Mouse (Mus musculus): ENCODE data around the gene Il6ra. TPM values are rescaled to one million over a fixed set of nuclear protein-coding genes. Genes with fewer than 3 reads are reported as not detected.

The Il6ra gene
- polyA plus RNA-seq, 1 experiment from 2014 or later, result 0.37 TPM

DNA sequence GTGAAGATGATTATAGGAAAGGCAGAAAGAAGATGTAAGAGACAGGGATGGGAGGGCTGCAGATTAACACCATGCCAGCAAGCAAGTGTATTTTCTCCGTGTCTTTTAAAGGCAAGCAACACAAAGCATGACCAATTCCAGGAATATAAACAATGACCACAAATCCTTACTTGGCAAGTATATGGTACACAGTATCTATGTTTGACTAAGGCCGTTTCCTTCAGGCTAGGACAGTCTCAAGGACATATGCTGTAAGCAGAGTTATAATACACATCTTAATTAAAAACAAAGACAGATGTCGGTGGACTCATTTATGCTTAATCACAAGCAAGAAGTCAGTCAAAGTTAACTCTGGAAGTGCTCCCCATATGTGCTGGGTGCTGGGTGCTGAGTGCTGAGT lies 94.4 kb downstream of the Il6ra start:
- 76% methylated on average over 3 of the region's 3 CpGs for WGBS

DNA sequence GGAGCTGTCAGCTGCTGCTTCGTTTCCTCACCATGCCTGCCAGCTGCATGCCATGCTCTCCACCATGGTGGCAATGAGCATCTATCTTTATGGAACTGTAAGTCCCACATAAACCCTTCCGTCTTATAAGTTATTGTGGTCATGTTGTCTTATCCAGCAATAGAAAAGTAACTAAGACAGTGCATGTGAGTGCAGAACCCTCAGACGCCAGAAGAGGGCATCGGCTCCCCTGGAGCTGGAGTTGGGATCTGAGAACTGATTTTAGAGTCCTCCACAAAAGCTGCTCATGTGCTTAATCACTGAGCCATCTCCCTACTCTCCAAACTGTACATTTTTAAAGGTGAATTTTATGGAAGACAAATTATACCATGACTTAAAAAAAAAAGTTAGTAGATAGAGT lies 95.9 kb downstream of the Il6ra start:
- 66% methylated on average over 4 of the region's 4 CpGs for WGBS
- Histone ChIP-seq H3K27me3 (replicated peaks; ENCODE audit: control insufficient read depth, insufficient read depth, low read length) (no peaks in the 10 kb centered on the region), H3K4me3 (ENCODE audit: low read depth, low read length) (no peak overlapping the region), H3K36me3 (ENCODE audit: control insufficient read depth, insufficient read depth, low read length) (no peaks in the 10 kb centered on the region), H3K4me1 (ENCODE audit: control insufficient read depth, insufficient read depth, low read length) (no peaks in the 10 kb centered on the region), H3K4me2 (ENCODE audit: low read length) (no peak overlapping the region), H3K9ac (ENCODE audit: low read length) (no peak overlapping the region), H3K27ac (ENCODE audit: low read depth, low read length) (no peak overlapping the region), H3K9me3 (replicated peaks; ENCODE audit: control insufficient read depth, low read length) (no peaks in the 10 kb centered on the region)
- ATAC-seq (no peak), DNase-seq (ENCODE audit: low spot score) (no peak)

More for the DNA sequence above, 94.4 kb downstream of the Il6ra start:
- ATAC-seq (no peak), DNase-seq (ENCODE audit: low spot score) (no peak)
- Histone ChIP-seq H3K9ac (ENCODE audit: low read length) (no peak overlapping the region), H3K36me3 (ENCODE audit: control insufficient read depth, insufficient read depth, low read length) (no peaks in the 10 kb centered on the region), H3K4me1 (ENCODE audit: control insufficient read depth, insufficient read depth, low read length) (no peaks in the 10 kb centered on the region), H3K9me3 (replicated peaks; ENCODE audit: control insufficient read depth, low read length) (no peaks in the 10 kb centered on the region), H3K27ac (ENCODE audit: low read depth, low read length) (no peak overlapping the region), H3K4me3 (ENCODE audit: low read depth, low read length) (no peak overlapping the region), H3K4me2 (ENCODE audit: low read length) (no peak overlapping the region), H3K27me3 (replicated peaks; ENCODE audit: control insufficient read depth, insufficient read depth, low read length) (no peaks in the 10 kb centered on the region)

Other genes starting within 250 kb of the Il6ra start
- gene Adar, start 198.2 kb downstream of the Il6ra start, polyA plus RNA-seq (2014; fragmentation: Nextera tagmentation; extraction: Ambion mirVana), result 20.4 and 26.6 TPM in 2 replicates
- gene Chrnb2, start 148.6 kb downstream of the Il6ra start, polyA plus RNA-seq (2014; fragmentation: Nextera tagmentation; extraction: Ambion mirVana), result 22.7 and 25.5 TPM in 2 replicates
- gene Ube2q1, start 139.6 kb downstream of the Il6ra start, polyA plus RNA-seq (2014; fragmentation: Nextera tagmentation; extraction: Ambion mirVana), result 18.4 and 24.9 TPM in 2 replicates
- gene She, start 81.8 kb downstream of the Il6ra start, polyA plus RNA-seq (2014; fragmentation: Nextera tagmentation; extraction: Ambion mirVana), result 0.93 and 0.95 TPM in 2 replicates
- 6.4 and 9.1 TPM in 2 replicates for gene Atp8b2, start 50.3 kb upstream of the Il6ra start, polyA plus RNA-seq (2014; fragmentation: Nextera tagmentation; extraction: Ambion mirVana)
- gene Hax1, start 85.6 kb upstream of the Il6ra start, polyA plus RNA-seq (2014; fragmentation: Nextera tagmentation; extraction: Ambion mirVana), result 145 and 155 TPM in 2 replicates
- gene 4933434E20Rik, start 138.4 kb upstream of the Il6ra start, polyA plus RNA-seq (2014; fragmentation: Nextera tagmentation; extraction: Ambion mirVana), result 246 and 248 TPM in 2 replicates
- gene Ubap2l, start 139.4 kb upstream of the Il6ra start, polyA plus RNA-seq (2014; fragmentation: Nextera tagmentation; extraction: Ambion mirVana), result 132 and 139 TPM in 2 replicates
- 385 and 432 TPM in 2 replicates for gene Tpm3, start 159.5 kb upstream of the Il6ra start, polyA plus RNA-seq (2014; fragmentation: Nextera tagmentation; extraction: Ambion mirVana)
- 0.28 and 0.30 TPM in 2 replicates for gene Nup210l, start 190.9 kb upstream of the Il6ra start, polyA plus RNA-seq (2014; fragmentation: Nextera tagmentation; extraction: Ambion mirVana)

All from forebrain, embryonic 14.5 days (tissue).